Mouse (Mus musculus): ENCODE measurements around the gene Ddx55.

DNA sequence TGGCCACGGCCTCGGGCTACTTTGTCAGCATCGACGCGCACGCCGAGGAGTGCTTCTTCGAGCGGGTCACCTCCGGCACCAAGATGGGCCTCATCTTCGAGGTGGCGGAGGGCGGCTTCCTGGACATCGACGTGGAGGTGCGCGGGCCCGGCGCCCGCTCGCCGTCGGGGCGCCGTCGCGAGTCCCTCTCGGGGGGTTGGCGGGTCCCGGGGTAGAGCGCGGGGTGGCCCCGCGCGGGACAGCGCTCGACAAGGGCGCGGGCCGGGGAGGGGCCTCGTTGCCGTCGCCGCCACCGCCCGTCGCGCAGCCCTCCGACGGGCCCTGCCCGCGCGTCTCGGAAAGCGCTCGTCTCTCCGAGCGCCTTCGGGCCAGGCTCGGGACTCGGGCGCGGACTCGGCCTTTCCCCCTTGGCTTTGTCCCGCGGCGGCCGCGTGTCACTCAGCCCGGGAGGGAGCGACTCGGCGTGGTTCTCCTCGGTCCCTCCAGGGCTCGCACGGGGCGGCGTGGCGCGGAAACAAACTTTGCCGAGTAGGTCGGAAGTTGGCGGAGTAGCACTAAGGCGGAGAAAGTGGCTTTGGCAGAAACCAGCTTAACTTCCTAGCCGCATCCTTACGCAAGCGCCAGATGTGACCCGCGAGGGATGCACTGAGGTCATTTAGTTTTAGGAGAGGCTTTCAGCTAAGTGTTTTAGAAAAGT is 11.6 kb upstream of the Ddx55 start:
- TF ChIP-seq EP300 (IDR thresholded peaks at IDR 0.05; ENCODE audit: insufficient read depth, low read depth, low read length) (no peak), CTCF (IDR thresholded peaks at IDR 0.05) (no peak), POLR2A (IDR thresholded peaks at IDR 0.05; ENCODE audit: insufficient read depth, low read depth, low read length) (0 out of 2 replicates have a peak, but pooled peaks have one; percentile 22)

Measured in heart, adult 2 months (tissue).